Mouse (Mus musculus) G1E-ER4 (cell line): ENCODE measurements around the gene Txn1. TPM values are rescaled to one million over a fixed set of nuclear protein-coding genes. Genes with fewer than 3 reads are reported as not detected.

Experiments
- GATA1 ChIP-seq: IDR thresholded peaks from one replicate; pipeline ENCODE4 v1.8.0; 2012; ENCODE audit warnings: low read length, inconsistent platforms
- polyA plus RNA-seq: library from polyadenylated mRNA; stranded (reverse); fragments of >175 nt; gene quantifications from 2 replicates; pipeline ENCODE4 v1.2.3, GENCODE M21; 2012

Txn1 gene
- polyA plus RNA-seq, 1 experiment = 16.8 TPM

GRCm38 (mm10) chr4:57953796-57954195 lies 2.4 kb downstream of the Txn1 start:
- TF ChIP-seq GATA1 = no peak

- no peak for TF ChIP-seq GATA1
Observed at GRCm38 (mm10) chr4:57952891-57953290, 3.3 kb downstream of the Txn1 start.

GRCm38 (mm10) chr4:57952416-57952815 lies 3.8 kb downstream of the Txn1 start:
- TF ChIP-seq GATA1 = no peak

- no peak for TF ChIP-seq GATA1
Observed at GRCm38 (mm10) chr4:57949866-57950265, 6.3 kb downstream of the Txn1 start.

- no peak for TF ChIP-seq GATA1
Observed at GRCm38 (mm10) chr4:57947476-57947875, 8.7 kb downstream of the Txn1 start.

GRCm38 (mm10) chr4:57947036-57947435 lies 9.2 kb downstream of the Txn1 start:
- TF ChIP-seq GATA1 = no peak

- TF ChIP-seq GATA1 = no peak
Observed at GRCm38 (mm10) chr4:57942892-57943291, 13.3 kb downstream of the Txn1 start.

GRCm38 (mm10) chr4:57940631-57941030 lies 15.6 kb downstream of the Txn1 start:
- TF ChIP-seq GATA1 = no peak

- TF ChIP-seq GATA1 = no peak
Observed at GRCm38 (mm10) chr4:57937292-57937691, 18.9 kb downstream of the Txn1 start.

- TF ChIP-seq GATA1 = no peak
Observed at GRCm38 (mm10) chr4:57934181-57934580, 22.0 kb downstream of the Txn1 start.

- TF ChIP-seq GATA1 = no peak
Observed at GRCm38 (mm10) chr4:57930559-57931170, 25.5 kb downstream of the Txn1 start.

- TF ChIP-seq GATA1 = no peak
Observed at GRCm38 (mm10) chr4:57927464-57928205, 28.6 kb downstream of the Txn1 start.

GRCm38 (mm10) chr4:57924556-57925071 lies 31.6 kb downstream of the Txn1 start:
- TF ChIP-seq GATA1 = no peak

- no peak for TF ChIP-seq GATA1
Observed at GRCm38 (mm10) chr4:57922171-57922570, 34.0 kb downstream of the Txn1 start.

GRCm38 (mm10) chr4:57920522-57920921 lies 35.7 kb downstream of the Txn1 start:
- no peak for TF ChIP-seq GATA1

- no peak for TF ChIP-seq GATA1
Observed at GRCm38 (mm10) chr4:57919494-57920423, 36.5 kb downstream of the Txn1 start.
